Mouse (Mus musculus) lung, adult 2 months (tissue): ENCODE data around the gene Prkch. TPM values are rescaled to one million over a fixed set of nuclear protein-coding genes. Genes with fewer than 3 reads are reported as not detected.

Experiments
- DNase-seq: peaks from one replicate; pipeline ENCODE4 v3.0.0; 2022
- H3K4me1 ChIP-seq: fragments of 200-500 bp; 2 replicates; pipeline ENCODE4 v1.6.1; 2011; ENCODE audit warnings: low read length; ENCODE audit not compliant: control insufficient read depth, insufficient read depth
- H3K4me3 ChIP-seq: fragments of 200-500 bp; replicated peaks from 2 replicates; pipeline ENCODE3; 2011; ENCODE audit warnings: low read depth, mild to moderate bottlenecking, control low read depth, low read length; ENCODE audit errors: extremely low read depth
- CTCF ChIP-seq: fragments of 200-500 bp; IDR thresholded peaks from 2 replicates; pipeline ENCODE4 v1.5.1; 2011; ENCODE audit warnings: mild to moderate bottlenecking, low read length, control low read depth; ENCODE audit not compliant: insufficient read depth
- POLR2A ChIP-seq: fragments of 200-500 bp; IDR thresholded peaks from 2 replicates; pipeline ENCODE4 v1.6.1; 2011; ENCODE audit warnings: low read depth, mild to moderate bottlenecking, control low read depth, low read length, borderline replicate concordance; ENCODE audit errors: extremely low read depth
- WGBS: fragments of 180-500 bp; shearing (Covaris S2); methylation state at CpG from one replicate; pipeline ENCODE4 v1.1.7; 2018; 5-methylcytosine and 5-hydroxymethylcytosine counted together
- polyA plus RNA-seq: library from polyadenylated mRNA; depleted of rRNA; stranded (reverse); fragments of >200 nt; gene quantifications from 2 replicates; pipeline ENCODE4 v1.2.3, GENCODE M21; 2012; rRNA removed

Gene Prkch
- polyA plus RNA-seq, 1 experiment = 41.8 TPM

DNA sequence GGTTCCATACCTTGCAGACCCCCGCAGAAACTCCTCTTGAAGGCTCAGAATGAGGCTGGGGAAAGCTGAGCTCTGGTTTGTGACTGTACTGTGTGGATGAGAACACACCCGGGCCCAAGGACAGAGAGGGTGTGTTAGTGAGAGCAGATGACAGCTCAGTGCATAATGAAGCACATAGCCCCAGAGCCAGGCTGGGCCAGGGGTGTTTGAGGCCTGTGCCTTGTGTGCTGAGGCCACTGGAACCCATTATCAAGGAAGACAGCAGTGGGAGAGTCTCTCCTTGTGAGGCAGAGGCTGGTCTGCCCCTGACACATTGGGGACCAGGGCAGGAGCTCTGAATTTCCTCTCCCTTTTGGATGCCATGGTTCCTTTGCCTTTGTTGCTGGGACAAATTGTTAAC is 231.3 kb downstream of the Prkch start:
- Histone ChIP-seq H3K4me3 (no peak overlapping the region), H3K4me1 (no peaks in the 10 kb centered on the region)
- TF ChIP-seq POLR2A (no peak), CTCF (no peak)
- WGBS = 63% methylated on average over 2 of the region's 2 CpGs
- no peak for DNase-seq

DNA sequence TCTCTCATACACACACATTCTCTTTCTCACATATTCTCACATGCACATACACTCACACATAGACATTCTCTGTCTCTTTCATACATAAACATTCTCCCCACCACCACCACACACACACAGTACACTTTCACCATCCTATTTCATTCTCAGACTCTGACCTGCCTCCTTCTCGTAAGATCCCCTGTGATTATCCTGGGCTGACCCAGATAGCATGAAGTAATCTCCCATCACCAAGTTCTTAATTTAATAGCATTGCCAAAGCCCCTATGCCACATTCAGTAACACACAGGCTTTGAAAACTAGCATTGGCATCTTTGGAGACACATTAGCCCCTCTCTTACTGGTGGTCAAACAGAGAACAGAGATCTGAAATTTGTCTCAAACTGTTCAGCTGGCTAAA is 232.3 kb downstream of the Prkch start:
- WGBS = 87% methylated on average over 1 of the region's 1 CpGs
- Histone ChIP-seq H3K4me3 (no peak overlapping the region), H3K4me1 (no peaks in the 10 kb centered on the region)
- TF ChIP-seq CTCF = no peak
- TF ChIP-seq POLR2A = no peak
- no peak for DNase-seq

DNA sequence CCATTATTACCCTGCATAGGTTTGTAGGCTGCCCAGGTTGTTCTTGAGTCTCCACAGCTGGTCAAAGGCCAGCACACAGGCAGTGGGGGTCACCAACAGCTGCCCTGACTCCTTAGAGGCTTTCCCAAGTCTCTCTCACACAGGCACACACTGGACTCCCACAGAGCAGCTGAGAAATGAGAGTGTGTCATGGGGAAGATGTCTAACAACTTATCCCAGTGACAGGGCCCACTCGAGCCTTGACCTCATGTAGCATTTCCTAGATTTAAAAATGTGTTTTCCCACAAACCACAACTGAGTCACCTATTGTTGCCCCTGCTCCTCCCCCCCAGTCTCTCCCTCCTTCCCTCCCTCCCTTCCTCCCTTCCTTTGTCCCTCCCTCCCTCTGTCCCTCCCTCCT is 234.2 kb downstream of the Prkch start:
- no peak for TF ChIP-seq POLR2A
- no peak for TF ChIP-seq CTCF
- 50% methylated on average over 1 of the region's 1 CpGs for WGBS
- H3K4me3 ChIP-seq = no peak overlapping the region
- no peak for DNase-seq
- H3K4me1 ChIP-seq = no peaks in the 10 kb centered on the region

DNA sequence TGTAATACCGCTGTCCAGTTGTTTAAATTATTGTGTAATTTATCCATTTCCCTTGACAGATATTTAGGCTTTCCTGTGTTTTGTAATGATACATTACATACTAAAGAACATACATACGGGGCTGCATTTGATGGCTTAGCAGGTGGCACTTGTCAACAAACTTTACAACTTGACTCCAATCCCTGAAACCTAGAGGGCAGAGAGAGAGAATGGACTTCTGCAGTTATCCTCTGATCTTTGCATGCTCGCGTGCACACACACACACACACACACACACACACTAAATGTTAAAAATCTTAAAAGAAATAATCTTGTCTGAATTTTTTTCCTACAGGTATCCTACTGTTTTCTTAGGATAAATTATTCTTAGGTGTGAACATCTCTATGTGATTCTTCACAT is 236.6 kb downstream of the Prkch start:
- TF ChIP-seq CTCF (no peak), POLR2A (no peak)
- 80% methylated on average over 4 of the region's 4 CpGs for WGBS
- Histone ChIP-seq H3K4me1 (no peaks in the 10 kb centered on the region), H3K4me3 (no peak overlapping the region)
- DNase-seq = no peak

DNA sequence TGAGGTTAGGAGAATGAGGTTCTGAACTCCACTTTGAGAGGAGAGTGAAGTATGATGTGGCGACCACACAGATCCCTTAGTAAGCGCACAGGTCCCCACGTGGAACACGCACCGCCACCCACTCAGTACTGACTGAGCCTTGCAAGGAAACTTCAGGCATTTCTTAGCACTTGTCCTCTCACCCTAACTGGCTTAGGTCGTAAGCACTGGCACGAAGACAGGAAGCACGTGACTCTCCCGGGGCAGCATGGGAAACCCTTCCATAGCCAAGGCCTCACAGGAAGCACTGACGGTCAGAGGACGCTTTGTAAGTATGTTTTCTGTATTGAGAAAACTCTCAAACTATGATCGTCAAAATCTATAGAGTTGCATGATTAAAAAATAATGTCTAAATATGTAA is 237.7 kb downstream of the Prkch start:
- no peak for DNase-seq
- Histone ChIP-seq H3K4me1 (no peaks in the 10 kb centered on the region), H3K4me3 (no peak overlapping the region)
- TF ChIP-seq POLR2A (no peak), CTCF (no peak)
- 73% methylated on average over 12 of the region's 12 CpGs for WGBS

DNA sequence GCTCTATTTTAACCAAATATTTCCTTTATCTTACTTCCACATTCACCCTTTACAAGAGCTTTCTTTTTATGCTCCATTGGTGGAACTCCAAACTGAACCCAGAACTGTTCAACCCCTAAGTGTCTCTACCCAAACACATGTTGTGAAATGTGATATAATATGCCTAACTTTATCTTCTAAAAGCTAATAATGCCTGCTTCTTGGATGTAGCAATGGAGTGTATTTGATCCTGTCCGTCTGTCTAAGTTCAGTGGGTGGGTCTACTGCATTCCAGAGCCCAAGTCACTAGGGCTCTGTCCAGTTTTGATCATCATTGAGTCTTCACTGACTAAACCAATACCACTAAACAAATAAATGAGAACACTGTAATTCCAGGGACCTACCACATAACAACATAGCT is 240.2 kb downstream of the Prkch start:
- H3K4me1 ChIP-seq = no peaks in the 10 kb centered on the region
- 70% methylated on average over 1 of the region's 1 CpGs for WGBS
- TF ChIP-seq POLR2A (no peak), CTCF (no peak)
- H3K4me3 ChIP-seq = no peak overlapping the region
- DNase-seq = no peak

Other genes with a start within 250 kb of the Prkch start
- 15.5 and 18.4 TPM in 2 replicates for gene Tmem30b, start 38.4 kb upstream of the Prkch start, polyA plus RNA-seq